Mouse (Mus musculus): ENCODE data around the gene Obp1a. TPM values are rescaled to one million over a fixed set of nuclear protein-coding genes. Genes with fewer than 3 reads are reported as not detected.

Gene Obp1a
- total RNA-seq (2023): not detected

GRCm38 (mm10) chrX:78091274-78091673 is at the start of gene Obp1a:
Obp1a (minus strand) TSS chrX:78091374.

GRCm38 (mm10) chrX:78125167-78125566 is 34.0 kb upstream of the Obp1a start, which contains the start of gene Gm5938:
Gm5938 (plus strand) TSS chrX:78125467.

Other genes starting within 250 kb of the Obp1a start
- gene Pbsn, start 237.8 kb downstream of the Obp1a start, total RNA-seq (2023): not detected
- gene Gm14744, start 226.6 kb downstream of the Obp1a start, total RNA-seq (2023): not detected
- gene 5430402E10Rik, start 166.3 kb downstream of the Obp1a start, total RNA-seq (2023): not detected
- not detected for gene Gm5938, start 34.1 kb upstream of the Obp1a start, total RNA-seq (2023)
- not detected for gene Obp1b, start 95.4 kb upstream of the Obp1a start, total RNA-seq (2023)
- gene Gm14743, start 154.5 kb upstream of the Obp1a start, total RNA-seq (2023): not detected